Mouse (Mus musculus) spleen, postnatal 14 days (tissue): ENCODE results near the gene Tuba3a.
"Not testable (repeated sequence)": the region's sequence is repeated elsewhere in the genome, so short reads cannot be mapped to it uniquely, and the experiment has no call there.

Experiments used
- DNase-seq, 2 experiments: peaks; one replicate each; pipeline ENCODE4 v3.0.0; 2021 to 2022; ENCODE audit warnings: low spot score in 2 of 2

Tuba3a gene

GRCm38 (mm10) chr6:125307091-125307490 is 21.2 kb upstream of the Tuba3a start:
- no peak for DNase-seq

- no peak for DNase-seq
These were observed 19.6 kb upstream of the Tuba3a start for GRCm38 (mm10) chr6:125305465-125305864.

GRCm38 (mm10) chr6:125304408-125304807 is 18.6 kb upstream of the Tuba3a start:
- not testable (repeated sequence) for DNase-seq

GRCm38 (mm10) chr6:125303242-125303641 is 17.4 kb upstream of the Tuba3a start:
- DNase-seq = no peak

- no peak for DNase-seq
These were observed 16.6 kb upstream of the Tuba3a start for GRCm38 (mm10) chr6:125302231-125302982.

- DNase-seq = no peak
These were observed 15.1 kb upstream of the Tuba3a start for GRCm38 (mm10) chr6:125300982-125301381.

GRCm38 (mm10) chr6:125297149-125297820 is 11.4 kb upstream of the Tuba3a start:
- no peak for DNase-seq

GRCm38 (mm10) chr6:125294049-125294448 is 8.2 kb upstream of the Tuba3a start:
- no peak for DNase-seq

GRCm38 (mm10) chr6:125292256-125292655 is 6.4 kb upstream of the Tuba3a start:
- no peak for DNase-seq

- DNase-seq = no peak
These were observed 5.5 kb upstream of the Tuba3a start for GRCm38 (mm10) chr6:125291329-125291728.

- DNase-seq = no peak
These were observed 2.9 kb upstream of the Tuba3a start for GRCm38 (mm10) chr6:125288730-125289129.

- DNase-seq = no peak
These were observed 1.1 kb upstream of the Tuba3a start for GRCm38 (mm10) chr6:125286944-125287343.

GRCm38 (mm10) chr6:125284751-125285150 is 1.1 kb downstream of the Tuba3a start:
- DNase-seq = no peak

- no peak for DNase-seq
These were observed 1.6 kb downstream of the Tuba3a start for GRCm38 (mm10) chr6:125284250-125284649.

- DNase-seq = not testable (repeated sequence)
These were observed 3.1 kb downstream of the Tuba3a start for GRCm38 (mm10) chr6:125282721-125283120.

GRCm38 (mm10) chr6:125279729-125280128 is 6.1 kb downstream of the Tuba3a start:
- no peak for DNase-seq

- no peak for DNase-seq
These were observed 10.8 kb downstream of the Tuba3a start for GRCm38 (mm10) chr6:125274841-125275563.

GRCm38 (mm10) chr6:125272228-125272785 is 13.5 kb downstream of the Tuba3a start:
- DNase-seq = no peak

GRCm38 (mm10) chr6:125271455-125272227 is 14.2 kb downstream of the Tuba3a start:
- peak; percentile 59 to 76 for DNase-seq

- no peak for DNase-seq
These were observed 17.0 kb downstream of the Tuba3a start for GRCm38 (mm10) chr6:125268799-125269198.

- no peak for DNase-seq
These were observed 18.4 kb downstream of the Tuba3a start for GRCm38 (mm10) chr6:125267469-125267868.
